Mouse (Mus musculus): ENCODE measurements around the gene Ntrk3.

Gene Ntrk3

DNA sequence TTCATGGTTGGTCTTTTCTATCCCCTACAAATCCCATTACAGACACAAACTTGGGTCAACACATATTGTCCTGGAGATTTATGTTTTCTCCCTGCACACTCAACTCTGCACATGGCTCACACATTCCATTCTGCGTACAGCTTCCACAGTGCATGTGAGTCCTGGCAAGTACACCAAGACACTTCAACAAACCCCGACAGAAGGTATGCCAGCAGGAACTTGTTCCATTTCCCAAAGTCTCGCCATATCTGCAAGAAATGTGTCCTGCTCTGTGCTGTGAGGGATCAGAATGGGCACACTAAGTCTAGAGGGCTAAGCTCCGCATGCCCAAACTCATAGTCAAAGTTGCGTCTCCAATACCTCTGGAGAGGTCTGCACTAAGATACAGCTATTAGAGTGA is 358.0 kb downstream of the Ntrk3 start:
- DNase-seq (ENCODE audit: extremely low read depth, low read depth) = no peak

DNA sequence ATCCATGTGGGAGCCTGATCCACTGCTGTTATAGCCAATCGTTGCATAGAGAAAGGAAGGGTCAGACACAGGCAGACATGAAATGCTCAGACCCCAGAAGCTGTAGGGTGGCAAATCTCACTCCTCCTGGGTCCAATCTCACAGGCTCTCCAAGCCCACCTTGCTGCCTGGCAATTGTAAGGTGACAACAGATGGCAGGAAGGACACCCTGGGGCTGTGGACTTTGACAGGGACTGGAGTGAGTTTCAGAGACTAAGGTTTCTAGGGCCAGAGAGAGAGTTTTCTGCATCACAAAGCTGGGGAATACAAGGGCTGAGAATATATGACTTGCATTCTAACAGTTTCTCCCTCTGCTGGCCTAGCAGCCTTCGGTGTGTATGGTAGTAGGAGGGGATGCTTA is 359.5 kb downstream of the Ntrk3 start:
- DNase-seq (ENCODE audit: extremely low read depth, low read depth) = no peak

DNA sequence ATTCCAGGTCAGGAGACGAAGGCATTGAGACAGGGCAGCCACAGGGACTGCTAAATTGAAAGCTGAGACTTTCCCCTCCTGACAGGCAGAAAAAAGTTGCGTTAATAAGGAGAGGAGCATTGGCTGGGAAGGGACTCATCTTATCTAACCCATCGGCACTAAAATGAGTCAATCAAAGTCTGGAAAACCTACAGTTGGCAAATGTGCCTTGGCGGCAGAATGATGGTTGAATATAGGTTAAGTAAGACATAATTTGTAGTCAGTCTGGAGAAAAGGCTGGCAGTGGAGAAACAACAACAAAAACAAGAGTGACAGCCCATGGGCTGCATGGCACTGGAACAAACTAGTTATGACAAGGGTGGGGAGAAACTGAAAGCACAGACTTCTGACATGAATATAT is 360.9 kb downstream of the Ntrk3 start:
- DNase-seq (ENCODE audit: extremely low read depth, low read depth) = no peak

DNA sequence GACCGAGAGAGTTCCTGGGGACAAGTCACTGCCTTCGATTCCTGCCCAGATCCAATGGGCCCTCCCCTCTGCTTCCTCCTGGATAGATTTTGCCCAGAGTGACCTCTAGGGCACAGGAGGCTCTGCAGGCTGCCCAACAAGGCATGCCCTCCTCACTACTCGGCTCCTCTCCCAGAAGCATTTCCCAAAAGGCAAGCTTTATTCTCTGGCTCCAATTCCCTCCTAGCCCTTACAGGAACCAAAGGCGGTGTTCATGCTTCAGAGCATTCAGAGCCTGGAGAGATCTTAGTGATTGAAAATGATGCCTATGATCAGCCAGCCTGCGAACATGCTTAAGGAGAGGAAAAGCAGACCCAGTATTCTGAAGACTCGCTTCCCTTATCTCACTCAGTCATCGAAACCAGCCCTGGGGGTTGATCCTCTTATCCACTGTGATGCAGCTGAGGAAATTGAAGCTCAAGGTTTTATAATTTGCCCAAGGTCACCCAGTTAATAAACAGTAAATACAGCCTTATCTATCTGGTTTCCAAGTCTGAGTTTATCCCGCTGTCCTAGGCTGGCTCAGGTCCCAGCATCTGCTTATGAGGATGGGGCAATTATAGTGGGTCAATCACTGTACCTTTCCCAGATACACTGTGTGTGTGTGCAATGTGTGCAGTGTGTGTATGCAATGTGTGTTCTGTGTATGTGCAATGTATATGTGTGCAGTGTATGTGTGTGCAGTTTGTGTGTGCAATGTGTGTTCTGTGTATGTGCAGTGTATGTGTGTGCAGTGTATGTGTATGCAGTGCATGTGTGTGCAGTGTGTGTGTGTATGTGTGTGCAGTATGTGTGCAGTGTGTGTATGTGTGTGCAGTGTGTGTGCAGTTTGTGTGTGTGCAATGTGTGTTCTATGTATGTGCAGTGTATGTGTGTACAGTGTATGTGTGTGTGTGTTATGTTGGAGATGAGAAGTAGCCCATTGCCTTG is 376.2 kb downstream of the Ntrk3 start:
- DNase-seq (ENCODE audit: extremely low read depth, low read depth) = no peak

DNA sequence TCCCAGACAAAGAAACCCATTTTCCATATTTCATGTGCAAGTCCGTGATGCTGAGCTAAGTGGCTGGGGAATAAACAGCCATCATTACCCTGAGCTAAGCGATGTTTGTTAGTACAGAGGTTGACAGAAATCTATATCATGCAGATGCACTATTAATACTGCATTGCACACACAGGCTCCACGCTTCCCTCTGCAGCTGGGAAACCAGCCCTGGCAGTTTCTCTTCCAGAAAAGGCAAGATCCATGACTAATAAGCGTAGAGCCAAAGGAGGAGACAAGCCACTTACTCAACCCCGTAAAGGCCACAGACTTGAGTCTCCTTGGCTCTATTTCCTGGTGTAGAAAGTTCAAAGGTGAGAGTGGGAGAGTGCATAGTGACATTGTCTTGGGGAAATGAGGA is 390.3 kb downstream of the Ntrk3 start:
- no peak for DNase-seq (ENCODE audit: extremely low read depth, low read depth)

DNA sequence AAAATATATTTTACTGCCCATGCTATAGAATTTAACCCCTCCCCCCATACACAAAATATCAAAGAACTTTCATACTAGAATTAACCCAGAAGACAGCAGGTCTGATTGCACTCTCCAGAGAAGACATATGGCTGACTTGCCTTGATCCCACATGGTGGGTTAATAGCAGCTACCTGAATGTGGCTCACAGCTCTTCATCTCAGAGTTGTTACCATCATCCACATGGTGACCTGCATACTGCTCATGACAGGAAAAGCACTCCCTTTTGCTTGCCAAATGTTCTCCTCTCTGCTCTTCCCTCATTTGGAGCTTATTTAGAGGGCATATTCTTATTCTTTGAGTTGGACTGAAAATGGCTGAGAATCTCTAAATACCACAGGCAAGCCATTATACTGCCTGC is 404.4 kb downstream of the Ntrk3 start:
- DNase-seq (ENCODE audit: extremely low read depth, low read depth) = no peak

DNA sequence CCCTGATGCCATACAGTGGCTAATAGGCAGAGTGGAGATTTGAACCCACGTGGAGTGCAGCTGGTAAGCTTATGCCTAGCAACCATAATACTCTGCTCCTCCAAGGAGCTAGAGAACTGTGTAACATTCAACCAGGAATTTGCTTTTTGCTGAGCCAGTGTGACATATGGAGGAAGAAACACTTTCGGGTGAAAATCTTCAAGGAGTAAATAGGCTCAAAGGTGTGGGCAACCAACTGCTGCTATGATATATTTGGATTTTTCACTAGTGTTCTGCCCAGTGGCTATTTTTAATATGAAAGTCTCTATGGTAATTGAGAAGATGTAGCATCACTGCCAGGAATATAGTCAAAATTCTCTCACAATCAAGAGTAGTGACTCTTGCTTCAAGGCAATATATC is 409.5 kb downstream of the Ntrk3 start:
- no peak for DNase-seq (ENCODE audit: extremely low read depth, low read depth)

DNA sequence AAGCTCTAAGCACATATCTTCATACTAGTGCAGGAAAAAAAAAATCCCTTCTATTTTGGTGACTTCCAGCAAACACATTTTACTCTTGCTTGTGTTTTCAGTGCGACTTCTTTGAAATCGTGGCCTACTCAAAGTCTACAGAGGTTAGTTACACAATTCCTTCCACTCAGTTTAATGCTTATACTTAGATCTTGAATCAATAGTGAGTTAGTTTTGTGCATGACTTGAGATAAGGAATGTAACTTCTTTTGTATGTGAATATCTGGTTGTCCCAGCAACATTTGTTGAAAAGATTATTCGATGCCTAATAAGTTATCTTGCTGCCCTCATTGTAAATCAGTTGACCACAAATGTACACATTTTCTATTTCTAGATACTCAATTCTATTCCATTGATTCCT is 411.6 kb downstream of the Ntrk3 start:
- DNase-seq (ENCODE audit: extremely low read depth, low read depth) = no peak

DNA sequence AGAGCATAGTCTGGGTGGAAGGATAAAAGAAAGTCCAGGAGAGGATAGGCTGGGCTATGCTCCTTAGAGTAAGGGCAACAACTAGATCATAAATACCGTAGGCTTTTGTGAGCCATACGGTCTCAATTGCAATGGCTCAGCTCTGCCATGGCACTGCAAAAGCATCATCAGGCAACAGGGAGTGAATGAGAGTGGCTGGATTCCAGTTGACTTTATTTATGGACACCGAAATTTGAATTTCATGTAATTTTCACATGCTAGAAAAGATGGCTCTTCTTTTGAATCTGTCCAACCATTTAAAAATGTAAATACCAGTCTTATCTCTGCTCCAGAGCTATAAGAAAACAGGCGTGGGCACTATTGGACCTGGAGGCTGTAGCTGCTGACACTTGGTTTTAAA is 419.2 kb downstream of the Ntrk3 start:
- no peak for DNase-seq (ENCODE audit: extremely low read depth, low read depth)

DNA sequence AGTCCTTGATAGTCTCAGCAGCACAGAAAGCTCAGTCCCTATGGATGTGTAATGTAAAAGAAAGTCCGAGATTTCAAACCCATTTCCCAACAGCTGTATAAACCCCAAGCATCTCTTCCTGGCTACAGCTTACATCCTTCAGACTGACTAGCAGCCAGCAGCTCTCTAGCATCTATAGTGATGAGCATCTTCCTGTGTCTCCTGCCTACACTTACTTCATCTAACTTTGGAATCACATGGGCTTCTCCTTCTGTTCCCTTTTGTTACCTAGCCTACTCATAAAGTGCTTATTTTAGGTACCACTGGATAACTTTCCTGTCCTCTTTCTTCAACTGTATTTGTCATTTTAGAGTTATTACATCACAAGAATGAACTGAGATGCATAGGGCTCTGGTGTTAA is 432.0 kb downstream of the Ntrk3 start:
- no peak for DNase-seq (ENCODE audit: extremely low read depth, low read depth)

DNA sequence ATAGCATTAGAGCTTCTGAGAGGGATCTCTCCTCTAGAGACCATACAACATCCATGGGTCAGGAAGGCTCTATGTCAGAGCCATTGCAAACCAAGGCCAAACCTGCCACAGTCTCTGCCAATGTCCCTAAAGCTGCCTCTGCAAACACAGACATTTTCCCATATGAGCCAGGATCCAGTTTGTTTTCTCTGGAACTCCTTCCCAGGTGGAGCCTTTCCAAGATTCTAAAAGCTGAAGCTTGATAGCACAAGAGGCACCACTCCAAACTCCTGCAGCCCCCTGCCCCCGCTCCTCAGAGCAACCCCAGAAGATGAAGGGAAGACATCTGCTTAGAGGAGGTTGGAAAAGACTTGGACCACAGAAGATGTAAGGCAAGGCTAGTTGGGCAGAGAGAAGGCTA is 432.8 kb downstream of the Ntrk3 start:
- no peak for DNase-seq (ENCODE audit: extremely low read depth, low read depth)

DNA sequence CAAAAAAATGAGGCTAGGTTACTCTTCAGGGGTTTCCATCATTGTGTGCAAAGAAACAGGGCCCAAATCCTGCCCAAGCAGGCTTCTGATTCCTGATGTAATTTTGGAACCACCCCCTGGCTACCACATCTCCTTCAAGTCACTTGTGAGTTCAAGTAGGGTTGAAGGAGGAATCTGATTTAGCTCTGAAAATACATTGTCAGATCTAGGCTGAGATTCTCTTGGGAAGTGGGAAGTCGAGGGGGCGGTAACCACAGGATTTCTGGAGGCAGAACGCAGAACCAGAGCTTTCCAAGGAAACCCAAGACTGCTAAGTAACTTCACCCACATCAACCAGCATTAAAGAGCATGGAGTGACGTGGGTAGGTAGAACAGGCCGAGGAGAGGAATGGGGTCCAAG is 440.5 kb downstream of the Ntrk3 start:
- DNase-seq (ENCODE audit: extremely low read depth, low read depth) = no peak

DNA sequence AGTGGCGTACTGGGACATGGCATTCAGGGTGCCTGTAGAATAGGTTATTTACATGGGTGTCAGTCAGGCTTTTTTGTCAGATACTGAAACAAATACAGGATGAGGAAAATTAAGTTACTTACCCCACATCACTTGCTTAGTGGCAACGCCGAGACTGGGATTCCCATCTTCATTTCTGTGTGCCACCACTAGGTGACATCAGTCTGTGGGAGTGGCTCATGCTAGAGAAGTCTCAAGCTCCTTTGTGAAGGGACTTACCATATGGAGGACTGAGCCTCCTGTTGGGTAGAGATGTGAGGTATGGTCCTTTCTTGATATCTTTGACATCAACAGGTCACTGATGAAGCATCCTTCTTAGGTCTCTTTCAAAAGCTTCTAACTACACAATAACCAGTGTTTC is 443.5 kb downstream of the Ntrk3 start:
- DNase-seq (ENCODE audit: extremely low read depth, low read depth) = no peak

DNA sequence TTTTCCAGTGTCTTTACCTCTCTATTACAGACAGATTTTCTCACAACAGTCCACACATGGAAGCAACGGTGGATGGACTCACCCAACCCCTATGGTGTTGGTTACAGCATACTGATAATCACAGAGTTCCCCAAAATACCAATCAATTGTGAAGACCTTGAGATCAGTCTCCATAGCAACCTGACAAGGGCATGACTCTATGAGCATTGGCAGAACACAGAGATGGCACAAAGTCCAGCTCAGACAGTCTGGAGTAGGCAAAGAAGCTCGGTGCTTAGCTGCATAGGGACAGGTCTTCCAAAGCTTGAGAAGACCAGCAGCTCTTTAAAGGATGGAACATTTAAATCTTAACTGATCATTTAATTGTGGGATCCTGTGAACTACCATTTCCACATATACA is 447.6 kb downstream of the Ntrk3 start:
- DNase-seq (ENCODE audit: extremely low read depth, low read depth) = no peak

DNA sequence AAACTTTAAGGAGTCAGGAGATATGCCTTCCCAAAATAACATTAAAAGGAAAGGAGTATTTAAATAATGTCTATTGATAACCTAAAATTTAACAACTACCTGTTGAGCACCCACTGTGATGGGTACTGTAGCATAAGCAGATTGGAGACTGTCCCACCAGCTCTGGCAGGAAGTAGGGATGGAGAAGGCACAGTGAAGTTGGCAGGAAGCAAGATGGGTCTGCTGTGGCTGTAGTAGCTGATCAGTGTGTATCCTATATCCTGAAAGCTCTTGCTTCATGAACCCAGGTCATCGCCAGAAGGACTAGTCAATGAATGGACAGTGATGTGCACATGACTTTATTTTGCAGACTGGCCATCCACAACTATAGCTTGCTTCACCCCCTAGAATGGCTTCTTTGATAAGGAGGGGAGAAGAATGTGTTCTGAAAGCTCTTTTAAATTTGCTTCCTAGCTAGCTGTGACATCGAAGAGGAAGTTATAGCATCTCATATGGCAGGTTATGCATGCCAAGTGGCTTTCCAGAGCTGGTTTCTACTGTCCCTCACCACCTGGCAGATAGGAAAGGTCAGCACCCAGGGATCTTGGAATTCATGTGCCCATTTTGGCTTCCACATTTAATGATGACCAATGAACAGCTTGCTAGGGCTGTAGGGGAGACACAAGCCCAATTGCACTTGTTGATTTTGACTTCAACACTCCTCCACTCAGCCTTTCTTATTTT is 451.1 kb downstream of the Ntrk3 start:
- DNase-seq (ENCODE audit: extremely low read depth, low read depth) = no peak

DNA sequence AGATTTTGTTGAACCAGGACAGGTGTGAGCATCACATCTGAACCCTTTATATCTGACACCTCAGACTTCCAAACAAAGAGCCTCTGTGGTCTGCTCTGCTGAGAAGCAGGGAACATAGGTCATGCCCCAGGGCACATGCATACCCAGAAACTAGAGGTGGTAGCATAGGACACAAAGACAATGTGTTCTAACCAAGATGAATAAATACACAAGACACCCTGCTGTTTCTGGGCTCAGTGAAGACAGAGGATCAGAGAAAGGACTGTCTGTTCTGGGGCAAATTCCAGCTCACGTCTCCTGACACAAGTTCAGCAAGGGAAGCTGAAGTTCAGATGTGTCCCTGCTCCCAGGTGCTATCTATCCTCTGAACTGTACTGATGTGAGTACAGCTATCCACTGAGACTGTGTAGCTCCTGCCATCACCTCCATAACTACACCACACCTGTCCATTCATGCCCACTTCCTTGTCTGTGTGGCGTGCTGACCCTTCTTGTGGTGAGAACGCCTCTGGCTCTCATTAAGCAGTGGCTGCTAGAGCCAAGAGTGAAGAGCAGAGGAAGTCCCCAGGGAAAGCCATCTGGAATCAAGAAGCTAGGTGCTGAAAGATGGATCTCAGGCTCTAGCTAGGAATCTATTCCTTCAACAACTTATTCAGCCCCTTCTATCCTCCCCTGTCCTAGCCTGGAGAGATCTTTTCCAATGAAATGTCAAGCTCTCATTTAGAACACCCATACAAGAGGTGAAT is 468.1 kb downstream of the Ntrk3 start:
- DNase-seq (ENCODE audit: extremely low read depth, low read depth) = no peak

DNA sequence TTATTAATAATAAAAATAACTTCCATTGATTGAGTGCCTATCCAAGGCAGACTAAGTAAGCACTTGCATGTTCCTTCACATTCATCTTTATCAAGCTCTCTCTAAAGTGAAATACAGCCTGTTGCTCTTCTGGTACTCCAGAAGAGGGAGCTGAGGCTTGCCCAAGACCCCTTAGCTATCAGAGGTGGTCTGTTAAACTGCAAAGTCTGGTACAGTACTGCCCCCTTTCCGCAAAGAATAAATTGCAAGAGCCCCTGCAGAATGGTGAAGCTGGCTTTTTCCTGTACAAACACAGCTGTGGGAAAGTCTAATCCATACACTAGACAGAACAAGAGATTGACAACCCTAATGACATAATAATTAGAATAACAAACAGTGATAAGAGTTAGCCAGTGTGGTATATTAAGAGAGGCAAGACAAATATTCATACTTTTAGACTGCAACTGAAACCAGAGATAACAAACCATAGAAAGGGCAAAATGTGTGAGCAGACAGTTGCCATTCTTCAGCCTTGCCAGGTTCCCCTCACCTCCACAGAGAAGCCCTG is 470.3 kb downstream of the Ntrk3 start:
- DNase-seq (ENCODE audit: extremely low read depth, low read depth) = no peak

DNA sequence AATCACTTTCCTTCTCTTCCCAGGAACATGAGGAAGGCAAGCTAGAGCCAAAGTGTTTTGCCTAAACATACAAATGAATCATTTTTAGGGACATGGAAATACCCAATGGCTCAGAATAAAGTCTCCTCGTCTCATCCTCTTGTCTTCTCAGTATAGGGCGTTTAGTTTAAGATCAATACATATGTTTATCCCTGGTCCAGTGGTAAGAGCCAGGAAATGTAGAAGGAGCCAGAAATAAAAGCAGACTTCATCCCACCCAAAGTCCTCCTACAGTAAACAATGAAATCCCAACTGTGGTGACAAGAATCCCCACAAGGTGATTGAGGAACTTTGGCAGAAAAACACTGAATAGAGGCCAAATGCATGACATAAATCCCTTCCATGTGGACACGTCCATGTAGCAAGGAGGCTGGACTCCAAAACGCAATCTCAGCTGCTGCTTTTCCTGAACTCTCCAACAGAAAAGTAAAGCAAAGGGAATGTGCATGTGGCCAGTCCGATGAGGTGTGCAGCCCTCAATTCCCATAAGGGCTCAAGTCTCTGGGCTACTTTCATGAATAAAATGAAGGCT is 473.3 kb downstream of the Ntrk3 start:
- DNase-seq (ENCODE audit: extremely low read depth, low read depth) = no peak

DNA sequence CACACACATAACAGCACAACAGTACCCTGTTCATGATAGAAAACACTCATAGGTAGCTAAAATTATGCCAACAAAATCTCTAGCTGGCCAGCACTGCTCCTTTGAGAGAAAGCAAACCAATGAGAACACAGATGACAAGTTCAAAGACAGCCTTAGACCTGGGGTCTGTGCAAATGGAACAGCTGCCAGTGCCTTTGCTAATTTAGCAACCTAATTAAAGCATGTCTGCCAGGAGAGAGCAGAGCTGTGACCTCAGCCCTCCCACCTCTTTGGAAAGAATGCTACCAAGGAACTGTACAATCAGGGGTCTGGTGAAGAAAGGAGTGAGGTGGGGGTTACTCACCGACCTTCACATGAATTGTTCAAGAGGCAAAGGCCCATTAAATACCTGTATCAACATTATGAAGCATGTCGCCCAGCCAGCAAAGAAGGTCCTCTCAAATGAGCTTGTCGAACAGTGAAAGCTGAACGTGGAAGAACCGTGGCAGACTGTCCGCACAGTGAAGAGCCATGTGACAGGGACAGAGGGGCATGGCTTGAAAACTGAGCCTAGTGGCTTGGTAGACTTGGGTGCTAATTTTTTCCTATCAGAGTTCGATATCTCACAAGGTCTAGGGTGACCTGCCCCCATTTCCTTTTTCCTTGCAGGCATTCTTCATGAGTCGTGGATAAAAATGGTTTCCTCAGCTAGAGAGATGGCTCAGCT is 476.2 kb downstream of the Ntrk3 start:
- DNase-seq (ENCODE audit: extremely low read depth, low read depth) = no peak

DNA sequence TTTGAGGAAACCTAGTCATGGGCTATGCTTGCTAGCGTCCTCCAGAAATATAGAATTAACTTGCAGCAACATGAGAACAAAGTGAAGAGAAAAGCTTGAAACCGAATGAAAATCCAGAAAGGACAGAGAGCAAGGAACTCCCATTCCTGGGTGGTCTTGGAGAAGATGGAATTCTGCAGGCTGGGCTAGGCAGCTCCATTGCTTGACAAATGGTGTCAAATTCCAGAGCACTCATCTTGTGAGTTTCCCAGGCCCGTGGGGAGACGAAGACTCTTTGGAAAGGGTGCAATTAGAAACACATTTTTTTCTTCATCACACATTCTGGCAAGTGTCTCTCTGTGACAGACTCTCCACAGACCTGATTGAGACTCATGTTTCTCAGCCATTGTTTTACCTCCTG is 479.7 kb downstream of the Ntrk3 start:
- DNase-seq (ENCODE audit: extremely low read depth, low read depth) = no peak
